Mouse (Mus musculus) liver, embryonic 15.5 days (tissue): ENCODE results near the gene Lingo1. TPM values are rescaled to one million over a fixed set of nuclear protein-coding genes. Genes with fewer than 3 reads are reported as not detected.

Source experiments
- ATAC-seq: fragments of 200-750 bp; cut with Nextera tagmentation; 2 replicates; pipeline ENCODE4 v1.8.0; 2017; ENCODE audit warnings: moderate number of reproducible peaks, mild to moderate bottlenecking, moderate library complexity; ENCODE audit not compliant: insufficient read depth
- H3K27ac ChIP-seq: fragments of 300-500 bp; sonication (generic); replicated peaks from 2 replicates; pipeline ENCODE4 v1.5.1; 2015; ENCODE audit warnings: mild to moderate bottlenecking, inconsistent platforms
- H3K27me3 ChIP-seq: fragments of 300-500 bp; sonication (generic); 2 replicates; pipeline ENCODE4 v1.6.1; 2015; ENCODE audit warnings: mild to moderate bottlenecking, inconsistent platforms
- H3K36me3 ChIP-seq: fragments of 300-500 bp; sonication (generic); replicated peaks from 2 replicates; pipeline ENCODE4 v1.6.1; 2015; ENCODE audit warnings: moderate library complexity, mild to moderate bottlenecking, inconsistent platforms
- H3K4me1 ChIP-seq: fragments of 300-500 bp; sonication (generic); replicated peaks from 2 replicates; pipeline ENCODE4 v1.6.1; 2015; ENCODE audit warnings: inconsistent platforms
- H3K4me2 ChIP-seq: fragments of 300-500 bp; sonication (generic); 2 replicates; pipeline ENCODE4 v1.6.1; 2015; ENCODE audit warnings: moderate library complexity, mild to moderate bottlenecking, inconsistent platforms
- H3K4me3 ChIP-seq: fragments of 300-500 bp; sonication (generic); replicated peaks from 2 replicates; pipeline ENCODE4 v1.5.1; 2015; ENCODE audit warnings: mild to moderate bottlenecking, inconsistent platforms
- H3K9ac ChIP-seq: fragments of 300-500 bp; sonication (generic); 2 replicates; pipeline ENCODE4 v1.6.1; 2015; ENCODE audit warnings: moderate library complexity, mild to moderate bottlenecking, inconsistent platforms
- H3K9me3 ChIP-seq: fragments of 300-500 bp; sonication (generic); replicated peaks from 2 replicates; pipeline ENCODE4 v1.6.1; 2016; ENCODE audit warnings: inconsistent platforms
- WGBS: fragments of 180-500 bp; shearing (Covaris S2); methylation state at CpG from one replicate; pipeline ENCODE4 v1.1.7; 2015; ENCODE audit warnings: mixed read lengths; ENCODE audit not compliant: insufficient replicate concordance; 5-methylcytosine and 5-hydroxymethylcytosine counted together
- polyA plus RNA-seq: library from polyadenylated mRNA; unstranded; fragments of >200 nt; fragmentation: Nextera tagmentation; extraction: Ambion mirVana; gene quantifications from 2 replicates; pipeline ENCODE4 v1.2.1, GENCODE M21; 2015

The Lingo1 gene
- polyA plus RNA-seq, 1 experiment from 2014 or later: 0.24 TPM

GRCm38 (mm10) chr9:56627295-56627694, 169.0 kb downstream of the Lingo1 start:
- Histone ChIP-seq H3K9ac (no peak overlapping the region), H3K4me3 (no peak overlapping the region), H3K27ac (no peak overlapping the region), H3K27me3 (peaks cover 7% of the 10 kb centered on the region), H3K4me1 (no peaks in the 10 kb centered on the region), H3K9me3 (no peaks in the 10 kb centered on the region), H3K4me2 (no peak overlapping the region), H3K36me3 (no peaks in the 10 kb centered on the region)
- ATAC-seq: no peak
- WGBS: 54% methylated on average over 4 of the region's 4 CpGs

- H3K4me3 ChIP-seq: no peak overlapping the region
- 41% methylated on average over 2 of the region's 2 CpGs for WGBS
- no peak for ATAC-seq
- H3K9me3 ChIP-seq: no peaks in the 10 kb centered on the region
- no peak overlapping the region for H3K27ac ChIP-seq
- H3K27me3 ChIP-seq: peaks cover 23% of the 10 kb centered on the region
- H3K4me2 ChIP-seq: no peak overlapping the region
- H3K9ac ChIP-seq: no peak overlapping the region
- no peaks in the 10 kb centered on the region for H3K36me3 ChIP-seq
- H3K4me1 ChIP-seq: no peaks in the 10 kb centered on the region
Observed at GRCm38 (mm10) chr9:56624923-56625322, 171.3 kb downstream of the Lingo1 start.

- Histone ChIP-seq H3K9ac (no peak overlapping the region), H3K4me3 (no peak overlapping the region), H3K36me3 (no peaks in the 10 kb centered on the region), H3K4me2 (no peak overlapping the region), H3K9me3 (no peaks in the 10 kb centered on the region), H3K4me1 (no peaks in the 10 kb centered on the region), H3K27ac (no peak overlapping the region), H3K27me3 (peaks cover 31% of the 10 kb centered on the region)
- WGBS: 56% methylated on average over 11 of the region's 11 CpGs
- ATAC-seq: no peak
Observed at GRCm38 (mm10) chr9:56623361-56623760, 172.9 kb downstream of the Lingo1 start.

GRCm38 (mm10) chr9:56622761-56623160, 173.5 kb downstream of the Lingo1 start:
- no peak overlapping the region for H3K27ac ChIP-seq
- no peaks in the 10 kb centered on the region for H3K9me3 ChIP-seq
- H3K27me3 ChIP-seq: peaks cover 31% of the 10 kb centered on the region
- no peak for ATAC-seq
- no peaks in the 10 kb centered on the region for H3K4me1 ChIP-seq
- H3K4me3 ChIP-seq: no peak overlapping the region
- 59% methylated on average over 7 of the region's 7 CpGs for WGBS
- no peak overlapping the region for H3K9ac ChIP-seq
- H3K36me3 ChIP-seq: no peaks in the 10 kb centered on the region
- no peak overlapping the region for H3K4me2 ChIP-seq

GRCm38 (mm10) chr9:56620512-56621371, 175.5 kb downstream of the Lingo1 start:
- Histone ChIP-seq H3K27me3 (peaks cover 31% of the 10 kb centered on the region), H3K9ac (no peak overlapping the region), H3K9me3 (no peaks in the 10 kb centered on the region), H3K4me1 (no peaks in the 10 kb centered on the region), H3K36me3 (no peaks in the 10 kb centered on the region), H3K4me3 (no peak overlapping the region), H3K27ac (no peak overlapping the region), H3K4me2 (no peak overlapping the region)
- ATAC-seq: no peak
- WGBS: 22% methylated on average over 42 of the region's 42 CpGs

GRCm38 (mm10) chr9:56619715-56620114, 176.6 kb downstream of the Lingo1 start:
- peaks cover 31% of the 10 kb centered on the region for H3K27me3 ChIP-seq
- no peak overlapping the region for H3K9ac ChIP-seq
- H3K4me3 ChIP-seq: no peak overlapping the region
- H3K4me2 ChIP-seq: no peak overlapping the region
- 64% methylated on average over 23 of the region's 23 CpGs for WGBS
- H3K9me3 ChIP-seq: no peaks in the 10 kb centered on the region
- H3K4me1 ChIP-seq: no peaks in the 10 kb centered on the region
- no peak overlapping the region for H3K27ac ChIP-seq
- ATAC-seq: no peak
- no peaks in the 10 kb centered on the region for H3K36me3 ChIP-seq

GRCm38 (mm10) chr9:56618660-56619059, 177.6 kb downstream of the Lingo1 start:
- H3K4me1 ChIP-seq: no peaks in the 10 kb centered on the region
- ATAC-seq: no peak
- WGBS: 60% methylated on average over 4 of the region's 4 CpGs
- no peak overlapping the region for H3K4me3 ChIP-seq
- H3K4me2 ChIP-seq: no peak overlapping the region
- H3K27ac ChIP-seq: no peak overlapping the region
- no peaks in the 10 kb centered on the region for H3K36me3 ChIP-seq
- peaks cover 31% of the 10 kb centered on the region for H3K27me3 ChIP-seq
- H3K9me3 ChIP-seq: no peaks in the 10 kb centered on the region
- no peak overlapping the region for H3K9ac ChIP-seq

GRCm38 (mm10) chr9:56616061-56616460, 180.2 kb downstream of the Lingo1 start:
- Histone ChIP-seq H3K27me3 (peaks cover 20% of the 10 kb centered on the region), H3K9me3 (no peaks in the 10 kb centered on the region), H3K4me2 (no peak overlapping the region), H3K9ac (no peak overlapping the region), H3K36me3 (no peaks in the 10 kb centered on the region), H3K27ac (no peak overlapping the region), H3K4me1 (no peaks in the 10 kb centered on the region), H3K4me3 (no peak overlapping the region)
- WGBS: 61% methylated on average over 3 of the region's 3 CpGs
- no peak for ATAC-seq

GRCm38 (mm10) chr9:56612798-56613183, 183.5 kb downstream of the Lingo1 start:
- H3K9me3 ChIP-seq: no peaks in the 10 kb centered on the region
- 40% methylated on average over 12 of the region's 12 CpGs for WGBS
- H3K4me3 ChIP-seq: no peak overlapping the region
- no peaks in the 10 kb centered on the region for H3K36me3 ChIP-seq
- H3K27ac ChIP-seq: no peak overlapping the region
- H3K4me1 ChIP-seq: no peaks in the 10 kb centered on the region
- no peak overlapping the region for H3K4me2 ChIP-seq
- ATAC-seq: no peak
- H3K9ac ChIP-seq: no peak overlapping the region
- H3K27me3 ChIP-seq: peaks cover 11% of the 10 kb centered on the region; the same call in 1 of the 2 replicates

GRCm38 (mm10) chr9:56611912-56612797, 184.1 kb downstream of the Lingo1 start:
- ATAC-seq: no peak
- H3K4me3 ChIP-seq: no peak overlapping the region

GRCm38 (mm10) chr9:56610955-56611354, 185.3 kb downstream of the Lingo1 start:
- Histone ChIP-seq H3K4me1 (no peaks in the 10 kb centered on the region), H3K27me3 (peaks cover 11% of the 10 kb centered on the region; the same call in 1 of the 2 replicates), H3K27ac (no peak overlapping the region), H3K4me2 (no peak overlapping the region), H3K9me3 (no peaks in the 10 kb centered on the region), H3K4me3 (no peak overlapping the region), H3K36me3 (no peaks in the 10 kb centered on the region), H3K9ac (no peak overlapping the region)
- no peak for ATAC-seq
- WGBS: 71% methylated on average over 6 of the region's 6 CpGs

More at GRCm38 (mm10) chr9:56611912-56612797, 184.1 kb downstream of the Lingo1 start:
- H3K4me1 ChIP-seq: no peaks in the 10 kb centered on the region
- H3K27me3 ChIP-seq: peaks cover 11% of the 10 kb centered on the region; the same call in 1 of the 2 replicates
- WGBS: 69% methylated on average over 8 of the region's 8 CpGs
- no peak overlapping the region for H3K27ac ChIP-seq
- H3K9ac ChIP-seq: no peak overlapping the region
- no peaks in the 10 kb centered on the region for H3K9me3 ChIP-seq
- H3K4me2 ChIP-seq: no peak overlapping the region
- H3K36me3 ChIP-seq: no peaks in the 10 kb centered on the region
